Mouse (Mus musculus): ENCODE data around the gene Mthfr. TPM values are rescaled to one million over a fixed set of nuclear protein-coding genes. Genes with fewer than 3 reads are reported as not detected.
"Not testable (repeated sequence)": the region's sequence is repeated elsewhere in the genome, so short reads cannot be mapped to it uniquely, and the experiment has no call there.

The Mthfr gene
- polyA plus RNA-seq, 1 experiment from 2014 or later: 19.7 TPM

- WGBS: 80% methylated on average over 7 of the region's 7 CpGs
Observed at GRCm38 (mm10) chr4:148033858-148034410, 4.9 kb upstream of the Mthfr start.

GRCm38 (mm10) chr4:148035440-148035839 lies 3.4 kb upstream of the Mthfr start:
- no peaks in the 10 kb centered on the region for H3K27me3 ChIP-seq (ENCODE audit: control insufficient read depth, insufficient read depth, low read length)
- no peak overlapping the region for H3K27ac ChIP-seq (ENCODE audit: low read depth, low read length)
- no peaks in the 10 kb centered on the region for H3K9me3 ChIP-seq (ENCODE audit: control insufficient read depth, low read length)
- no peak for ATAC-seq (ENCODE audit: low FRiP score, low TSS enrichment)
- 93% methylated on average over 3 of the region's 3 CpGs for WGBS
- no peak overlapping the region for H3K4me2 ChIP-seq (replicated peaks; ENCODE audit: low read depth, low read length)
- no peak overlapping the region for H3K4me3 ChIP-seq (ENCODE audit: low read length)
- no peak overlapping the region for H3K9ac ChIP-seq (ENCODE audit: low read depth, low read length)
- peaks cover 17% of the 10 kb centered on the region; the same call in 1 of the 2 replicates for H3K36me3 ChIP-seq (ENCODE audit: control insufficient read depth, insufficient read depth, low read length)
- H3K4me1 ChIP-seq (ENCODE audit: control insufficient read depth, insufficient read depth, low read length): peaks cover 16% of the 10 kb centered on the region

More at GRCm38 (mm10) chr4:148033858-148034410, 4.9 kb upstream of the Mthfr start:
- no peak for ATAC-seq (ENCODE audit: low FRiP score, low TSS enrichment)
- Histone ChIP-seq H3K4me1 (ENCODE audit: control insufficient read depth, insufficient read depth, low read length) (peaks cover 5% of the 10 kb centered on the region; the same call in 1 of the 2 replicates), H3K4me3 (ENCODE audit: low read length) (no peak overlapping the region), H3K27ac (ENCODE audit: low read depth, low read length) (no peak overlapping the region), H3K27me3 (ENCODE audit: control insufficient read depth, insufficient read depth, low read length) (no peaks in the 10 kb centered on the region), H3K36me3 (ENCODE audit: control insufficient read depth, insufficient read depth, low read length) (peaks cover 24% of the 10 kb centered on the region; the same call in 1 of the 2 replicates), H3K9ac (ENCODE audit: low read depth, low read length) (no peak overlapping the region), H3K4me2 (replicated peaks; ENCODE audit: low read depth, low read length) (no peak overlapping the region), H3K9me3 (ENCODE audit: control insufficient read depth, low read length) (no peaks in the 10 kb centered on the region)

- no peak for ATAC-seq (ENCODE audit: low FRiP score, low TSS enrichment)
- 9% methylated on average over 26 of the region's 26 CpGs for WGBS
- peak overlapping the region; percentile 62; the same call in 1 of the 2 replicates for H3K27ac ChIP-seq (ENCODE audit: low read depth, low read length)
- peaks cover 16% of the 10 kb centered on the region for H3K36me3 ChIP-seq (ENCODE audit: control insufficient read depth, insufficient read depth, low read length)
- H3K4me3 ChIP-seq (ENCODE audit: low read length): peak overlapping the region; percentile 86
- peak overlapping the region; percentile 72 for H3K9ac ChIP-seq (ENCODE audit: low read depth, low read length)
- no peaks in the 10 kb centered on the region for H3K27me3 ChIP-seq (ENCODE audit: control insufficient read depth, insufficient read depth, low read length)
- H3K4me2 ChIP-seq (replicated peaks; ENCODE audit: low read depth, low read length): peak overlapping the region; percentile 72
- no peaks in the 10 kb centered on the region for H3K9me3 ChIP-seq (ENCODE audit: control insufficient read depth, low read length)
- peaks cover 31% of the 10 kb centered on the region for H3K4me1 ChIP-seq (ENCODE audit: control insufficient read depth, insufficient read depth, low read length)
Observed at GRCm38 (mm10) chr4:148038079-148038599, 738 bp upstream of the Mthfr start.

- Histone ChIP-seq H3K9me3 (ENCODE audit: control insufficient read depth, low read length) (no peaks in the 10 kb centered on the region), H3K36me3 (ENCODE audit: control insufficient read depth, insufficient read depth, low read length) (peaks cover 24% of the 10 kb centered on the region), H3K27me3 (ENCODE audit: control insufficient read depth, insufficient read depth, low read length) (no peaks in the 10 kb centered on the region), H3K9ac (ENCODE audit: low read depth, low read length) (peak overlapping the region; percentile 69), H3K27ac (ENCODE audit: low read depth, low read length) (peak overlapping the region; percentile 85; the same call in 1 of the 2 replicates), H3K4me2 (replicated peaks; ENCODE audit: low read depth, low read length) (peak overlapping the region; percentile 90), H3K4me1 (ENCODE audit: control insufficient read depth, insufficient read depth, low read length) (peaks cover 31% of the 10 kb centered on the region), H3K4me3 (ENCODE audit: low read length) (peak overlapping the region; percentile 86)
- ATAC-seq (ENCODE audit: low FRiP score, low TSS enrichment): no peak
- WGBS: 23% methylated on average over 19 of the region's 19 CpGs
Observed at GRCm38 (mm10) chr4:148039254-148040028, 564 bp downstream of the Mthfr start.

- 57% methylated on average over 15 of the region's 15 CpGs for WGBS
- no peaks in the 10 kb centered on the region for H3K27me3 ChIP-seq (ENCODE audit: control insufficient read depth, insufficient read depth, low read length)
- H3K4me2 ChIP-seq (replicated peaks; ENCODE audit: low read depth, low read length): peak overlapping the region; percentile 90
- peak overlapping the region; percentile 58; the same call in 1 of the 2 replicates for H3K9ac ChIP-seq (ENCODE audit: low read depth, low read length)
- H3K36me3 ChIP-seq (ENCODE audit: control insufficient read depth, insufficient read depth, low read length): peaks cover 23% of the 10 kb centered on the region
- ATAC-seq (ENCODE audit: low FRiP score, low TSS enrichment): no peak
- H3K4me1 ChIP-seq (ENCODE audit: control insufficient read depth, insufficient read depth, low read length): peaks cover 31% of the 10 kb centered on the region
- H3K9me3 ChIP-seq (ENCODE audit: control insufficient read depth, low read length): no peaks in the 10 kb centered on the region
- H3K4me3 ChIP-seq (ENCODE audit: low read length): peak overlapping the region; percentile 86
- H3K27ac ChIP-seq (ENCODE audit: low read depth, low read length): peak overlapping the region; percentile 85; the same call in 1 of the 2 replicates
Observed at GRCm38 (mm10) chr4:148040029-148040830, 1.4 kb downstream of the Mthfr start.

GRCm38 (mm10) chr4:148040933-148041610 lies 2.2 kb downstream of the Mthfr start:
- peak; percentile 59 for ATAC-seq (ENCODE audit: low FRiP score, low TSS enrichment)
- peak overlapping the region; percentile 58 for H3K9ac ChIP-seq (ENCODE audit: low read depth, low read length)
- WGBS: 0% methylated on average over 19 of the region's 19 CpGs

GRCm38 (mm10) chr4:148041611-148042191 lies 2.8 kb downstream of the Mthfr start:
- Histone ChIP-seq H3K27me3 (ENCODE audit: control insufficient read depth, insufficient read depth, low read length) (no peaks in the 10 kb centered on the region), H3K27ac (ENCODE audit: low read depth, low read length) (peak overlapping the region; percentile 85; the same call in 1 of the 2 replicates), H3K4me2 (replicated peaks; ENCODE audit: low read depth, low read length) (peak overlapping the region; percentile 81), H3K4me1 (ENCODE audit: control insufficient read depth, insufficient read depth, low read length) (peaks cover 31% of the 10 kb centered on the region), H3K9me3 (ENCODE audit: control insufficient read depth, low read length) (no peaks in the 10 kb centered on the region), H3K4me3 (ENCODE audit: low read length) (peak overlapping the region; percentile 43), H3K36me3 (ENCODE audit: control insufficient read depth, insufficient read depth, low read length) (peaks cover 25% of the 10 kb centered on the region), H3K9ac (ENCODE audit: low read depth, low read length) (peak overlapping the region; percentile 58)
- WGBS: 2% methylated on average over 16 of the region's 16 CpGs
- no peak for ATAC-seq (ENCODE audit: low FRiP score, low TSS enrichment)

More at GRCm38 (mm10) chr4:148040933-148041610, 2.2 kb downstream of the Mthfr start:
- peaks cover 31% of the 10 kb centered on the region for H3K4me1 ChIP-seq (ENCODE audit: control insufficient read depth, insufficient read depth, low read length)
- no peaks in the 10 kb centered on the region for H3K27me3 ChIP-seq (ENCODE audit: control insufficient read depth, insufficient read depth, low read length)
- H3K27ac ChIP-seq (ENCODE audit: low read depth, low read length): peak overlapping the region; percentile 85; the same call in 1 of the 2 replicates
- peak overlapping the region; percentile 43 for H3K4me3 ChIP-seq (ENCODE audit: low read length)
- peak overlapping the region; percentile 81 for H3K4me2 ChIP-seq (replicated peaks; ENCODE audit: low read depth, low read length)
- H3K9me3 ChIP-seq (ENCODE audit: control insufficient read depth, low read length): no peaks in the 10 kb centered on the region
- peaks cover 25% of the 10 kb centered on the region for H3K36me3 ChIP-seq (ENCODE audit: control insufficient read depth, insufficient read depth, low read length)

GRCm38 (mm10) chr4:148043327-148043726 lies 4.5 kb downstream of the Mthfr start:
- Histone ChIP-seq H3K36me3 (ENCODE audit: control insufficient read depth, insufficient read depth, low read length) (peaks cover 32% of the 10 kb centered on the region), H3K4me1 (ENCODE audit: control insufficient read depth, insufficient read depth, low read length) (peaks cover 26% of the 10 kb centered on the region)
- 87% methylated on average over 6 of the region's 8 CpGs for WGBS
- not testable (repeated sequence) for H3K9me3 ChIP-seq (ENCODE audit: control insufficient read depth, low read length); ATAC-seq (ENCODE audit: low FRiP score, low TSS enrichment); H3K4me2 ChIP-seq (replicated peaks; ENCODE audit: low read depth, low read length); H3K27ac ChIP-seq (ENCODE audit: low read depth, low read length); H3K9ac ChIP-seq (ENCODE audit: low read depth, low read length); H3K27me3 ChIP-seq (ENCODE audit: control insufficient read depth, insufficient read depth, low read length); H3K4me3 ChIP-seq (ENCODE audit: low read length)

Data from kidney, embryonic 14.5 days (tissue).